Mouse (Mus musculus) heart, postnatal 25 days (tissue): ENCODE data around the gene Lrmda. TPM values are rescaled to one million over a fixed set of nuclear protein-coding genes. Genes with fewer than 3 reads are reported as not detected.

Source experiments
- DNase-seq: peaks from one replicate; pipeline ENCODE4 v3.0.0; 2022; ENCODE audit warnings: low spot score
- intact Hi-C: fragments of 180-260 bp; cut with DNase I; formaldehyde crosslinking; loops from one replicate; pipeline ENCODE4 v1.15.1; 2025
- total RNA-seq, 2 experiments: library from RNA; stranded (reverse); gene quantifications; 2 replicates each; pipeline ENCODE4 v1.2.3; 2021

Gene Lrmda
- 1 to 10 TPM in 1 of 2 experiments, under 1 TPM in 1; 0.83 to 1.8 TPM for total RNA-seq

GRCm38 (mm10) chr14:22019252-22019948 lies at the start of gene Lrmda:
TSS of gene Lrmda (plus strand) at chr14:22019712.
- DNase-seq: peak; percentile 63
- intact Hi-C loops: no loop called here

DNA sequence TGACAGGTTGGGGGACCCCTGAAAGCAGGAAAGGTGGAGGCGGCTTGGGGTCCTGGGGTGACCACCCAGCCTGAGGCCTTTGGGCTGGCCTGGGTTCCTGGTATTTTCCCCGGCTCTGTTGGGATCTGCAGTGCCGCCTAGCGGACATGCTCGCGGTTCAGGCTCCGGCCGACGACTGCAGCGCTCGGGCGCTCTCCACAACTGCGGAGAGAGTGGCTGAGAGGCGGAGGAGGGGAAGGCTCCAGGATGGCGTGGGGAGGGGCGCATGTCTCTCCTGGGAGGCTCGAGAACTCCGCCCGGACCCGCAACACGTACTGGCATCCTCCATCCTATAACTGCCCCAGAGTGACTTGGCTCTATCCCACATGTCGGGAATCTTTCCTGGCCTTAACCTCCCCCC lies 38.0 kb upstream of the Lrmda start:
- intact Hi-C loops: loop anchor here (5.0 to 10.0 kb wide), 5 partner anchors 79 to 1543 kb away; no protein-coding TSS in a partner anchor
- peak; percentile 35 for DNase-seq

GRCm38 (mm10) chr14:21982096-21982591 lies 37.4 kb upstream of the Lrmda start:
- intact Hi-C loops: loop anchor here (5.0 to 10.0 kb wide), 5 partner anchors 80 to 1543 kb away; no protein-coding TSS in a partner anchor
- no peak for DNase-seq

DNA sequence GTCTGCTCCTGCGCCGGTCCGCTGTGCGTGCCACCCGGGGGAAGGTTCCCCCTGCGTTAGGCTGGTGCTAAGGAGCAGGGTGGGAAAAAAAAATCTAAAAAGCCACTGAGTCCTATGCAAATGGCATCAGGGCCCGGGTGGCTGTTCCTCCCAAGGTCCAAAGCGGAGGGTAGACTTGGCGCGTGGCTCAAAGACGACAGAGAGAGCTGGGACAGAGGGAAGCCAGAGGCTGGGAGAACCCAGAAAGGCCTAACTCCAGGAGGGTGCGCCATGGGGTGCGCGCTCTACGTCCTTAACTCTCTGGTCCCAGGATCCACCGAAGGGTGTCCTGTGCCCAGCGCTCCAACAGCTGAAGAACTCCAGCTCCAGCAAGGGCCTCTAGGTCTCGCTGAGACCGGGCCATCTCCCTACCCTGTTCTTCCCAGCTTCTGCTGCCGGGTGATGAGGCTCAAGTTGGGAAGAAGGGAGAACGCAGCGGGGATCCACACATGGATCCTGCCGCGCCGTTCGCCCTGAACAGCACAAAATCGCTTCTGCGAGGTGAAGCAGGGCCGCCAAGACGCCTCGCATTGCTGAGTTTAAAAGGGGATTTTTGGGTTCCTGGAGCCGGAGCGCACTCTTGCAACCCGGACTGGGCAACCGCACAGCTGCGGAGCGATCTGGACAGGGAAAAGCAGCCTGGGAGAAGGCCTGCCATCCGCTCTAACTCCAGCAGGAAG lies 36.8 kb upstream of the Lrmda start:
- DNase-seq: peak; percentile 7
- intact Hi-C loops: loop anchor here (5.0 to 10.0 kb wide), 5 partner anchors 80 to 1542 kb away; no protein-coding TSS in a partner anchor

DNA sequence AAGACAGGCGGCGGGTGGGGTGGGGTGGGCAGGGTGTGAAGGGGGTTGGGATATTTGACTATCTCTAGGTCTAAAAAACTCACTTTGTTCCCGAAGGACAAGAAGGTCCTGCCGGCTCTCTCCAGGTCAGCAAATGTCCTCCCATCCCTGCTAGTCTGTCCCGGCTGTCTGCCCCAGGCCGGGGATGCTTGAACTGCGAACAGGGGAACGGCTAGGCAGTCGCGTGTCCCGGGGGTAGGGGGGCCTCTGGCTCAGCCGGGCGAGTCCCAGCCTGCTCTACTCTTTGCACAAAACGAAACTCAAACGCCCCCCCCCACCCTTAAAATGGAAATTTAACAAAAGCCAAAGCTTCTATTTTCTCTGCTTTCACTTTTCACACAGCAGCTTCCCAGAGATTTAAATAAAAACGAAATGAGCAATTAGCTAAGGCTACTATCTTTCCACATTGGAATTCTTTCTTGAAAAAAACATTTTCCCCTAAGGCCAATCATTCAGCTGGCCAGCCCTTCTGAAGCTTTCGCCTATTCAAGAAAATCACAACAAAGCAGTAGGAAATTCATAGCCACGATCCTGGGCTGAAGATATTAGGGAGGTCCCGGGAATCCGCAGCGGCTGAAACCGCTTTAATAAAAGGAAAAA lies 36.1 kb upstream of the Lrmda start:
- peak; percentile 9 for DNase-seq

DNA sequence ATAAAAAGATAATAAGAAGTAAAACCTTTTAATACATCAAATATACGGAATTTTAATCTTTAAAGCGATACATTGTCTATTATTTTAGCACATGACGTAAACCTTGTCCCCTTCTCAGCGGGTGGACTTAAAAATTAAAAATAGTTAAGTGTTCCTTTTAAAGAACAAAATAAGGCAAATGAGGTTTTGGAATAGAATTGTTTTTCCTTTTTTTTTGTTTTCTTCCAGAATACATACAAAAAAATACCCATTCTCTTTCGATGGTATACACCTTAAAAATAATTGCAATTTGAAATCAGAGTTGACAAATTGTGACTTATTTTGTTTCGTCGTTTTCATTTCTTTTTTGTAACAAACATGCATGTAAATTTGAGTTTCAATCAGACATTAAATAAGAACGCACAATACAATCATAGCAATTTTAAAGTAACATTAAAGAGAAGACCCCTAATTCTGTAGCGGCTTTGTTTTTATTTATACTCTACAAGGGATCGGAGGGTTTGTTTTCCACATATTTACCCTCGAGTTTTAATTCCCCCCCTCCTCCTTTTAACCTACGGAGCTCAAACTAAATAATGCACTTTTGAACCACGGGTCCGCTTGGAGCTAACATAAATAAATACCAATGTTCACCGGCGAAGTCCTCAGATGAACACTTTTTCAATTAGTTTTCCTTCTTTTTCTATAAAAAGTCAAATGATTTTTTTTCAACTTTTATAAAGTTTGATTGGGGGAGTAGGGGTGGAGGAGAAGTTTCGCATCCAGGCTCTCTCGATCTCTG lies 35.4 kb upstream of the Lrmda start:
- intact Hi-C loops: loop anchor here (5.0 to 10.0 kb wide), 5 partner anchors 82 to 1541 kb away; no protein-coding TSS in a partner anchor
- no peak for DNase-seq

More for the DNA sequence above, 36.1 kb upstream of the Lrmda start:
- intact Hi-C loops: loop anchor here (5.0 to 10.0 kb wide), 5 partner anchors 81 to 1541 kb away; no protein-coding TSS in a partner anchor

DNA sequence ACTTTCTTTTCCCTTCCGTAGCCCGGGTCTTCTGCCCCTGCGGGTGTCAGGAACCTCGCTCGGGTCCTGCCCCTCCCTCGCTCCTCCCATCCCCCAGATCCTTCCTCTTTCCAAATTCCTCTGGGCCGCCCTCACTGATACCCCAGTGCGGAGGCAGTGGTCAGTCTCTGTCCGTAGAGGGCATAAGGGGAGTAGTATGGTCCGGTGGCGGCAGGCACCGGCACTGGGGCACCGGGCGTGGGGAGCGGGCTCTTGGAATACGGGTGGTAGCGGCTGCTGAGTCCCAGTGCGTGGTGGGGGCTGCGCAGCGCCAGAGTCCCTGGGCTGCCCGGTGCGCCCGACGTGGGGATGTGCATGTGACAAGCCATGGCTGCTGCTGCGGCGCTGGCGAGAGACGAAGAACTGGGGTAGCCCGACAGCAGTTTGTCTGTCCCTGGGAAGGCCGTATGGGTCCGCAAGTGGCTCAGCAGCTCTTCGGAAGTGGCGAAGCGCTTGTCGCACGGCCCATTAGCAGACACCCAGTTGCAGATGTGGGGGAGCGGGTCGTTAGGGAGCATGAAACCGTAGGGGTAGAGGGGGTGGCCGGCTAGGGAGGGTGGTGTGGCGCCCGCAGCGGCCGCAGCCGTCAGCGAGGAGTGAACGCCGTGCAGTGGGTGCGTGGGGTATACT lies 34.6 kb upstream of the Lrmda start:
- no peak for DNase-seq
- intact Hi-C loops: loop anchor here (5.0 to 10.0 kb wide), 8 partner anchors 37 to 1540 kb away; no protein-coding TSS in a partner anchor

DNA sequence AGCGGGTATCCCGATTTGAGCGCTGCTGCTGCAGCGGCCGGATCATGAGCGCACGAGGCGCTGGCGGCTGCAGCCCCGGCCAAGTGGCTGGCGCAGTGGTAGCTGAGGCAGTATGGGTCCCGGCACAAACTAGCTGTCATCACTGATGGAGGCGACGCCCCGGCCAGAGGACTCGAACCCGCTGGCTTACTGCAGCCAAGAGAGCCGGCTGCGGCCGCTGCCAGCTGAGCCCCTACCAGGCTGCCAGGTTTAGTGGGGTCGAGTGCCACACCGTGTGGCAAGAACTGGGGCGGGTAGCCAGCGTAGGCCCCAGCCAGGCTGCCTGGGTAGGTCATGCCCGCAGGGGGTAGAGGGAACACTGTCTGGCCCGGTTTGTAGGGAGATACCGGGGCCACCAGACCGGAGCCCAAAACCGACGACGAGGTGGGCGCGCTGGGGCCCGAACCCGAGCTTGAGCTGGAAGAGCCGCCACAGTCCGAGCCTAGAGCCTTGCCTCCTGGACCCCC lies 34.0 kb upstream of the Lrmda start:
- no peak for DNase-seq
- intact Hi-C loops: loop anchor here (5.0 to 10.0 kb wide), 5 partner anchors 37 to 1539 kb away; no protein-coding TSS in a partner anchor

DNA sequence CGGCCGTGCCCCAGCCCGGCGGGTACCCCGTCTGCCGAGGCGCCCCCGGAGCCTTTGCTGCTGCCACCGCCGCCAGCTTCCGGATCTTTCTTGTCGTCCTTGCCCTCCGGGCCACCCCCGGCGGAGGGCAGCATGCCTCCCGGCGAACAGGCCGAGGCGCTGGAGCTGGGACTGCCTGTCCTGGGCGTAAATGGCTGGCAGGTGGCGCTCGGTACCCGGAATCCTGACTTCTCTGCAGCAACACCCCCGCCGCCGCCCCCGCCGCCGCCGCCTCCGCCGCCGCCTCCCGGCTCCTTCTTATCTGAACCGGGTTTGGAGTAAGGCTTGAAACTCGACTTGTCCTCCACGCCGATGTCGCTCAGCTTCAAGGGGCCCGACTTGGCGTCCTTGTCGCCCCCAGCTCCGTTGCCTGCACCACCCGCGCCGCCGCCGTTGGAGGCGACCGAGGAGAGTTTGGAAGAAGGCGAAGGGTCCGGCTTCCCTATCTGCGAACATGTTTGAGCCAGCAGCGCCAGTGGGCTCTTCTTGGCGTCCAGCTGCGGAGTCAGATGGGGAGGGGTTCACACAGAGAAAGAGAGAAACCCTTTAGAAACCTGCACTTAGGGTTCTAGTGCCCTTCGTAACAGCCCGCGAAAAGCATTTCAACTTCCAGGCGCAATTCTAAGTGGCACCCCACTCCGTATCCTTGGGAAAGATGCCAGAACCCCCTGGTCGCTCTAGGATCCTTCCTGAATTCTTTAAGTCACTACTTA lies 33.4 kb upstream of the Lrmda start:
- peak; percentile 77 for DNase-seq
- intact Hi-C loops: loop anchor here (1.0 to 10.0 kb wide), 6 partner anchors 36 to 1539 kb away; no protein-coding TSS in a partner anchor

DNA sequence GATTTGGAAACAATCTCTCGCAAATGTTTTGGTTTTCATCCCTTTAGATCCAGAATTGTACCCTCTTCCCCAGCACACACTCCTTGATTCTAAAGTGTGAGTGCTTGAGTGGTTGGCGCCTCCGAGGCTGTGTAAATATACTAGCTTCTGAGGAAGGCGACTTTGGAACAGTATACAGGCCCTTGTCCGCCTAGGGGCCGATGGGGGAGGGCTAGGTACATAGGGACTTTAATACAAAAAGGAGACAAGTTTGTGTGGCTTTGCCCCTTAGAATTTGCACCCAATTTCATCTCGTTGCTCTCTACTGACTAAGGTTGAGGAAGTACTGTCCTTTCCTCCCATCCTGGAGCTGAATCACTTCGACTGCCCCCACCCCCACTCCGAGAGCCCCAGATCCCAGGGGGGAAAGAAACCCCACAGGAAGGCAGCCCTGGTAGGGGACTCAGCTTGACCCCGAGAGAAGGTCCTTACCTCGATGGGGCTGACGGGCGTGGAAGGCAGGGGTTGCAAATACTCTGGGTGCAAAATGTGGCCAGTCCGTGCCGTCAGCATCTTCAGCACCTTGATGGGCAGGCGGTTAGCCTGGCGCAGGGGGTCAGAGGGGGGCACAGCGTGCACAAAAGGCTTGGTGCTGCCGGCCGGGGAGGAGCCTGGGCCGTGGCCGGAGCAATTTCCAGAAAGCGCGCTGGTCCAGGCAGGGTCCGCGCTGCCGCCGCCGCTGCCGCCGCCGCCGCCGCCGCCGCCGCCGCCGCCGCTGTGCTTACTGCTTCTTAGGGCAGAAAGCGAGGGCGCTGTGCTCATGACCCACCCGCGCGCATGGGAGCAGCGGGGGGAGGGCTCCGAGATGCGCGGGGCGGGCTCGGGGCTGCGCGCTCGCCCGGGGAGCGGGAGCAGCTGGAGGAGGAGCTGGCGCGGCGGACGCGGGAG lies 32.5 kb upstream of the Lrmda start:
- DNase-seq: no peak
- intact Hi-C loops: loop anchor here (1.0 to 10.0 kb wide), 6 partner anchors 35 to 1538 kb away; no protein-coding TSS in a partner anchor

DNA sequence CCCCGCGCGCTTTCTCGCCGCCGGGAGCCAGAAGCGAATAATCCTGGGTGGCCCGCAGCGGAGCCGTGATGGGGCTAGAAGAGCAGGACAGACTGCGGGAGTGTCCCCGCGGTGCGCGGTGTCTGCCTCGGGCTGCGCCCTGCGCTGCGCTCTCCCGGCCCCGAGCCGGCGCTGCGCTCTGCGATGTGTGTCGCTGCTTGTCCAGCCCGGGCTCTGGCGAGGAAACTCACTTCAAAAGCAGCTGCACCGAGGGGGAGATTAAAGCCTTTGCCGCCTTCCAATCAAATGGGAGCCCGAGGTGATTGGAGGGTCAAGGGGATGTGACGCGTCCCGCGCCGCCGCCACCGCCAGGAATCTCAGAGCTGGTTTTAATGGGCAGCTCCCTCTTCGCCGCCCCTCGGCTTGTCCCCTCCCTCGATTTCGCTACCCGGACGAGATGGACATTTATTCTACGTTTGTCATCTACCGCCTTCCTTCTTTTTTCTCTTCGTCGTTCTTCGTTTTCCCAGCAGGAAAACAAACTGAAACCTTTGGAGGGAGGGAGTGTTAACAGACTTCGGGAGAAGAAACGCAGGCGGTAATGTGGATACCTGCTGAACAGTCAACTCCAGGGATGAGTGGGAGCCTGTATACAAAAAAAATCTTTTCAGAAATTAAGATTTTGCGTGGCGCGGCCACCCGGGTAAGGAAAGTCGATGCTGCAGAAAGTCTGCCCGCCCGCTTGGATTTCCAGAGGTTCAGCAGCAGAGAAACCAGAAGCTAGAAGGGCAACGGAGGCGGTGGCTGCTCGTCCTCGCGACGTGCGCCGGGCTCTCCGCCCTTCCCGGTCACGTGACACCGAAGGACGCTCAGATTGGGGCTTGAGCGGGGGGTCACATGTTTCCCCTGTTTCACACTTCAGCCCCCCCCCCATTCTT lies 31.6 kb upstream of the Lrmda start:
- peak; percentile 97 for DNase-seq
- intact Hi-C loops: loop anchor here (5.0 to 10.0 kb wide), 5 partner anchors 34 to 1537 kb away; no protein-coding TSS in a partner anchor

GRCm38 (mm10) chr14:21988577-21989290 lies 30.8 kb upstream of the Lrmda start:
- intact Hi-C loops: loop anchor here (1.0 to 10.0 kb wide), 6 partner anchors 34 to 1536 kb away; no protein-coding TSS in a partner anchor
- DNase-seq: no peak

DNA sequence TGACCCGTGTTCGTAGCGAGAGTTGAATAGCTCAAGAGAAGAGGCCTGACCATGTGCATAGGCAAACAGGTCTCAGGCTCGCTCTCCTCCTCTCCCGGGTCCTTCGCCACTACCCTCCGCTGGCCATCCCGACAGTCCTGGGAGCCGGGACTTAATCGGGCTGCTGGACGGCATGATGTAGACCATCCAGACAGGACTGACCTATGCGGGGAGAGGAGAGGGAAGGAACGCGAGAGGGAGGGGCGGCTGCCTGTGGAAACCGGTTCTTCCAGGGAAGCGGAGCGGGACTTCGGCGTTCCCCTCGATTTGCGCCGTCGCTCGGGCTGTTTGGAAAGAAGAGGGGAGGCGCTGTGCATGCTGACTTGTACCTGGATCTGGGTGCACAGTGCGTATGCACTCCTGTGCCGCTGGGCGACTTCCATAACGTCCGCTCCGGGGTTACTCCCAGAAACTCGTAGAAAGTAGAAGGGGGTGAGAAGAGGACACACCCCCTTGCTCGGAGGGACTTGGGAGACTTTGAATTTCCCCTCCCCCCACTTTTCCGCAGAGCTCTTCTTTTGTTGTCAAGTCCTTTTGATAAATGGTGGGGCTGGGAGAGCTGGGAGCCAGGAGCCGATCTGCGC lies 30.1 kb upstream of the Lrmda start, which contains the start of gene Zfp503:
TSS of gene Zfp503 (minus strand) at position 311 of the 623 bp plus-strand sequence.
- peak; percentile 13 for DNase-seq

GRCm38 (mm10) chr14:21990321-21991021 lies 29.0 kb upstream of the Lrmda start:
- no peak for DNase-seq
- intact Hi-C loops: no loop called here

More for the DNA sequence above, 30.1 kb upstream of the Lrmda start, which contains the start of gene Zfp503:
- intact Hi-C loops: loop anchor here (1.0 to 10.0 kb wide), 6 partner anchors 33 to 1535 kb away; no protein-coding TSS in a partner anchor
